Mouse (Mus musculus): ENCODE data around the gene Phox2b. TPM values are rescaled to one million over a fixed set of nuclear protein-coding genes. Genes with fewer than 3 reads are reported as not detected.

Gene Phox2b
- polyA plus RNA-seq, 1 experiment = 4.2 TPM

- WGBS = 45% methylated on average over 6 of the region's 6 CpGs
- Histone ChIP-seq H3K4me1 (ENCODE audit: control insufficient read depth, insufficient read depth, low read length) (no peaks in the 10 kb centered on the region), H3K4me3 (replicated peaks; ENCODE audit: insufficient read depth, low read depth, low read length) (no peak overlapping the region), H3K27ac (ENCODE audit: insufficient read depth, low read length) (no peak overlapping the region), H3K27me3 (ENCODE audit: control insufficient read depth, insufficient read depth, low read length) (no peaks in the 10 kb centered on the region)
- DNase-seq = no peak
- TF ChIP-seq POLR2A (IDR thresholded peaks at IDR 0.05; ENCODE audit: borderline replicate concordance, insufficient read depth, low read length) = no peak
- no peak for TF ChIP-seq CTCF (IDR thresholded peaks at IDR 0.05; ENCODE audit: borderline replicate concordance, insufficient read depth, low read depth, low read length)
Measured at GRCm38 (mm10) chr5:67083117-67083516, 16.0 kb downstream of the Phox2b start.

DNA sequence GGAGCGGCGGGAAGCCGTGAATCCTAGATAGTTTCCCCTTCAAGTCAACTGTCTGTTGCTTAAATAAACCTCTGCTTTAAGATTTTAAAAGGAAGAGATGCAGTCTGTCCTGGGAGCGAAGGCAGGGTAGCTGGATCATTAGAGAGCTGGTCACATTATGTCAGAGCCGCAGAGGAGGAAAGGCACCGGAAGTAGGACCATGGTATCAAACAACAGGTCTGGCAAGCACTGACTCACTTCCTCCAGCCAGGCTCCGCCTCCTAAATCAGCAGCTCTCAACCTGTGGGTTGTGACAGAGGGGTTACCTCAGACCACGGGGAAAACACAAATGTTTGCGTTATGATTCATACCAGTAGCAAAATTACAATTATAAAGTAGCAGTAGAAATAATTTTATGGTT, 35.5 kb downstream of the Phox2b start:
- Histone ChIP-seq H3K27me3 (ENCODE audit: control insufficient read depth, insufficient read depth, low read length) (no peaks in the 10 kb centered on the region), H3K4me3 (replicated peaks; ENCODE audit: insufficient read depth, low read depth, low read length) (no peak overlapping the region), H3K27ac (ENCODE audit: insufficient read depth, low read length) (no peak overlapping the region), H3K4me1 (ENCODE audit: control insufficient read depth, insufficient read depth, low read length) (no peaks in the 10 kb centered on the region)
- TF ChIP-seq POLR2A (IDR thresholded peaks at IDR 0.05; ENCODE audit: borderline replicate concordance, insufficient read depth, low read length) = no peak
- no peak for TF ChIP-seq CTCF (IDR thresholded peaks at IDR 0.05; ENCODE audit: borderline replicate concordance, insufficient read depth, low read depth, low read length)
- 84% methylated on average over 9 of the region's 9 CpGs for WGBS
- DNase-seq = no peak

GRCm38 (mm10) chr5:67060519-67060918, 38.6 kb downstream of the Phox2b start:
- Histone ChIP-seq H3K27me3 (ENCODE audit: control insufficient read depth, insufficient read depth, low read length) (no peaks in the 10 kb centered on the region), H3K27ac (ENCODE audit: insufficient read depth, low read length) (no peak overlapping the region), H3K4me3 (replicated peaks; ENCODE audit: insufficient read depth, low read depth, low read length) (no peak overlapping the region), H3K4me1 (ENCODE audit: control insufficient read depth, insufficient read depth, low read length) (no peaks in the 10 kb centered on the region)
- 5% methylated on average over 4 of the region's 4 CpGs for WGBS
- TF ChIP-seq CTCF (IDR thresholded peaks at IDR 0.05; ENCODE audit: borderline replicate concordance, insufficient read depth, low read depth, low read length) (no peak), POLR2A (IDR thresholded peaks at IDR 0.05; ENCODE audit: borderline replicate concordance, insufficient read depth, low read length) (no peak)
- DNase-seq = no peak

GRCm38 (mm10) chr5:67057803-67058202, 41.3 kb downstream of the Phox2b start:
- TF ChIP-seq POLR2A (IDR thresholded peaks at IDR 0.05; ENCODE audit: borderline replicate concordance, insufficient read depth, low read length) (no peak), CTCF (IDR thresholded peaks at IDR 0.05; ENCODE audit: borderline replicate concordance, insufficient read depth, low read depth, low read length) (peak; percentile 12; the same call in 1 of the 2 replicates)
- 85% methylated on average over 6 of the region's 6 CpGs for WGBS
- Histone ChIP-seq H3K27ac (ENCODE audit: insufficient read depth, low read length) (no peak overlapping the region), H3K4me3 (replicated peaks; ENCODE audit: insufficient read depth, low read depth, low read length) (no peak overlapping the region), H3K27me3 (ENCODE audit: control insufficient read depth, insufficient read depth, low read length) (no peaks in the 10 kb centered on the region), H3K4me1 (ENCODE audit: control insufficient read depth, insufficient read depth, low read length) (no peaks in the 10 kb centered on the region)
- DNase-seq = no peak

DNA sequence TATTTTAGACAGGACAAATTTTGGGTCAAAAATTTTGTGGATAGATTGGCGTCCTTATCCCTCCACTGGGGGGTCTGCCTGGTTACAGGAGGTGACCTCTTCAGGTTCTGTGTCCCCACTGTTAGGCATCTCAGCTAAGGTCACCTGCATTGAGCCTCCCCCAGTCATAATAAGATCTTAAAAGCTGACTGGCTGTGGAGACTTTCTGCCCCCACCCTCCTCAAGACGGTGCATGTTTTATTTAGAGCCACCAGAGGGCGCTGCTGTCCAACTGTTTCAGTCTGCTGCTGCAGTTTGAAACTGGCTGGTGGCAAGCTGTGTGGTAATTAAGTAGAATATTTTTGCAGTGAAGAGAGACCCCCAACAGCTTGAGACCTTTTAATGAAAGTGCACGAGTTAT, 51.1 kb downstream of the Phox2b start:
- Histone ChIP-seq H3K4me3 (replicated peaks; ENCODE audit: insufficient read depth, low read depth, low read length) (no peak overlapping the region), H3K27ac (ENCODE audit: insufficient read depth, low read length) (no peak overlapping the region), H3K27me3 (ENCODE audit: control insufficient read depth, insufficient read depth, low read length) (no peaks in the 10 kb centered on the region), H3K4me1 (ENCODE audit: control insufficient read depth, insufficient read depth, low read length) (0 out of 2 replicates have a peak, but pooled peaks cover 2% of the 10 kb centered on the region)
- TF ChIP-seq CTCF (IDR thresholded peaks at IDR 0.05; ENCODE audit: borderline replicate concordance, insufficient read depth, low read depth, low read length) = peak; percentile 76
- no peak for TF ChIP-seq POLR2A (IDR thresholded peaks at IDR 0.05; ENCODE audit: borderline replicate concordance, insufficient read depth, low read length)
- WGBS = 23% methylated on average over 4 of the region's 4 CpGs
- peak; percentile 25 to 29 for DNase-seq

Other genes starting within 250 kb of the Phox2b start
- 61.1 and 64.2 TPM in 2 replicates for gene Tmem33, start 161.3 kb upstream of the Phox2b start, polyA plus RNA-seq (2012; rRNA removed)
- gene Slc30a9, start 207.7 kb upstream of the Phox2b start, polyA plus RNA-seq (2012; rRNA removed) = 128 and 145 TPM in 2 replicates

Data from cerebellum, adult 2 months (tissue).